Mouse (Mus musculus) liver, adult 2 months (tissue): ENCODE measurements around the gene U2af1.

Source experiments
- CTCF ChIP-seq: fragments of 200-500 bp; IDR thresholded peaks from 2 replicates; pipeline ENCODE4 v1.5.1; 2011; ENCODE audit warnings: low read depth, low read length, control low read depth
- POLR2A ChIP-seq: fragments of 200-500 bp; IDR thresholded peaks from 2 replicates; pipeline ENCODE4 v1.6.1; 2011; ENCODE audit warnings: low read length, control low read depth; ENCODE audit not compliant: insufficient read depth; ENCODE audit errors: extremely low read depth

DNA sequence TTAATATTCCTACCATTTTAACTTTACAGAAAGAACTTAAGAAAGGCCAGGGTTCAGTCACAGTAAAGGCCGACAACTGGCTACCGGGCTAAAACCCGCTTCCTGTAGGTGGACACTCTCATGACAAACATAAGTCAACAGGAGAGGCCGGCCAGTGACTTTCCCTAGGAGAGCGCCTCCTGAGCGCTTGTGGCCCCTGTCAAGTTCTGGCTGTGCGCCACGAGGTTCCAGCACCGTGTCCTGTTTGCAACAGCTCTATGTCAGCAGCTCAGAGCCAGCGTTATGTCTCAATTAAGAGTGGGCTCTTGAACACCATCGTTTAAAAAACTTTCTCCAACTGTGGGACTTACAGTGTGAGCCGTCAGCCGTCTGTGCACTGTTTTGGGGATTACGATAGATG, 6.5 kb downstream of the U2af1 start:
- TF ChIP-seq POLR2A (no peak), CTCF (no peak)
